29 mouse cellular contexts compared by ENCODE assay signal in the genomic region with DNA sequence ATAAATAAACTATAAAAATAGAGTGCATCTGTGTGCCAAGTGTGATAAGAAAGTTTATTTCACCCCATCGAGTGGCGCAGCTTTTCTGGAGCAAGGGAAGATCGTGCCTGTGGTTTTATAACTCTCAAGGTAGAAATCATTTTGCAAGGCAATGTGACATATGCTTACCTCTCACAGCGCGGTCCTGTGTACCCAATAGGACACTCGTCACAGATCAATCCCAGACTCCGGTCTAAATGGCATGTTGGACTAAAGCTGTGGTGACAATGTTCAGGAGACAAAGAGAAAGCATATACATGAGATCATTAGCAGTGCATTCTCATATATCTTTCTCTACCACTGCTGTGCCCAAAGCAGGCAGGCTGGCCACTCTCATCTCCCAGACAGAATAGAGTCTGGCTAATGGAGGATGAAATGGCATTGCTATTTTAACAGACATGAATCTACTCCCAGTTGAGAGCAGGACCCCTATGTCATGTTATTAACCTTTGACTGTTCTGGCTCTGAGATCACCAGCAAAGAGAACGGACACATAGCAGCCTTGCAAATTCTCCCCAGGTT.
DNase-seq lines count a peak whose midpoint lies in the region; ATAC-seq and TF ChIP-seq lines count a peak whose summit lies in the region.
"Had no signal": no experiment of that assay in that cellular context is flagged by ENCODE, and none has a peak within 500 bp of the region (broad histone marks: within the 10 kb centered on the region; RNA-seq: fewer than 3 reads in every experiment).

No protein-coding gene starts in this region.

- no peaks in the 10 kb centered on the region for H3K9me3 ChIP-seq in hindbrain, embryonic 12.5 days (replicated peaks)
- H3K9me3 ChIP-seq in hindbrain, postnatal 0 days (ENCODE audit: low read length), result no peaks in the 10 kb centered on the region
- no peaks in the 10 kb centered on the region for H3K9me3 ChIP-seq in hindbrain, embryonic 14.5 days (ENCODE audit: control insufficient read depth, low read length)
- no peaks in the 10 kb centered on the region for H3K9me3 ChIP-seq in neural tube, embryonic 14.5 days (ENCODE audit: control insufficient read depth, low read length)
- H3K9me3 ChIP-seq: embryonic facial prominence, embryonic 13.5 days; forebrain, embryonic 10.5 days; forebrain, embryonic 15.5 days; heart, embryonic 13.5 days; hindbrain, embryonic 15.5 days had no signal

- H3K27me3 ChIP-seq in hindbrain, embryonic 12.5 days, result no peaks in the 10 kb centered on the region
- no peaks in the 10 kb centered on the region for H3K27me3 ChIP-seq in hindbrain, postnatal 0 days (ENCODE audit: insufficient read depth, low read length)
- H3K27me3 ChIP-seq in hindbrain, embryonic 14.5 days (ENCODE audit: control insufficient read depth, insufficient read depth, low read length), result no peaks in the 10 kb centered on the region
- H3K27me3 ChIP-seq in neural tube, embryonic 14.5 days (ENCODE audit: control insufficient read depth, insufficient read depth, low read length), result no peaks in the 10 kb centered on the region
- H3K27me3 ChIP-seq: CH12.LX; embryonic facial prominence, embryonic 13.5 days; forebrain, embryonic 15.5 days; heart, embryonic 13.5 days; hindbrain, embryonic 15.5 days had no signal

- H3K4me2 ChIP-seq in hindbrain, embryonic 12.5 days (replicated peaks), result no peak overlapping the region
- no peak overlapping the region for H3K4me2 ChIP-seq in hindbrain, postnatal 0 days (ENCODE audit: low read depth, low read length)
- no peak overlapping the region for H3K4me2 ChIP-seq in hindbrain, embryonic 14.5 days (replicated peaks)
- no peak overlapping the region for H3K4me2 ChIP-seq in neural tube, embryonic 14.5 days (ENCODE audit: low read depth, low read length)
- H3K4me2 ChIP-seq: embryonic facial prominence, embryonic 13.5 days; forebrain, embryonic 15.5 days; heart, embryonic 13.5 days; hindbrain, embryonic 15.5 days; midbrain, embryonic 11.5 days had no signal

- H3K4me3 ChIP-seq in hindbrain, embryonic 12.5 days, result no peak overlapping the region
- H3K4me3 ChIP-seq in hindbrain, postnatal 0 days (ENCODE audit: low read length), result no peak overlapping the region
- no peak overlapping the region for H3K4me3 ChIP-seq in hindbrain, embryonic 14.5 days (replicated peaks; ENCODE audit: low read length)
- no peak overlapping the region for H3K4me3 ChIP-seq in neural tube, embryonic 14.5 days (ENCODE audit: low read depth, low read length)
- H3K4me3 ChIP-seq: embryonic facial prominence, embryonic 13.5 days; forebrain, embryonic 10.5 days; forebrain, embryonic 15.5 days; heart, embryonic 13.5 days; hindbrain, embryonic 15.5 days had no signal

- no peak for TF ChIP-seq CTCF in hindbrain, postnatal 0 days (IDR thresholded peaks at IDR 0.05; ENCODE audit: low read depth)

- H3K9ac ChIP-seq in hindbrain, embryonic 12.5 days, result no peak overlapping the region
- H3K9ac ChIP-seq in hindbrain, postnatal 0 days (replicated peaks; ENCODE audit: low read length), result no peak overlapping the region
- H3K9ac ChIP-seq in hindbrain, embryonic 14.5 days, result no peak overlapping the region
- H3K9ac ChIP-seq in neural tube, embryonic 14.5 days (replicated peaks; ENCODE audit: low read depth, low read length), result no peak overlapping the region
- H3K9ac ChIP-seq: embryonic facial prominence, embryonic 13.5 days; forebrain, embryonic 15.5 days; heart, embryonic 13.5 days; hindbrain, embryonic 15.5 days; liver, embryonic 14.5 days had no signal

- peak; percentile 59; the same call in 1 of the 2 replicates for ATAC-seq in frontal cortex, adult (ENCODE audit: low TSS enrichment)
- ATAC-seq in hindbrain, embryonic 12.5 days (ENCODE audit: low FRiP score), result no peak
- ATAC-seq in hindbrain, postnatal 0 days, result no peak
- ATAC-seq in hindbrain, embryonic 14.5 days (ENCODE audit: low FRiP score), result peak; percentile 34; the same call in 1 of the 2 replicates
- peak; percentile 71; the same call in 1 of the 2 replicates for ATAC-seq in neural tube, embryonic 14.5 days (ENCODE audit: low read depth)
- ATAC-seq: forebrain, embryonic 15.5 days; intestine, postnatal 0 days; midbrain, embryonic 16.5 days had no signal

- 0 out of 2 replicates have a peak overlapping the region, but pooled peaks have one; percentile 4 for H3K27ac ChIP-seq in hindbrain, embryonic 12.5 days
- H3K27ac ChIP-seq in hindbrain, postnatal 0 days, result no peak overlapping the region
- H3K27ac ChIP-seq in hindbrain, embryonic 14.5 days, result no peak overlapping the region
- H3K27ac ChIP-seq in neural tube, embryonic 14.5 days (ENCODE audit: low read depth, low read length), result no peak overlapping the region
- H3K27ac ChIP-seq: embryonic facial prominence, embryonic 13.5 days; forebrain, embryonic 10.5 days; forebrain, embryonic 15.5 days; heart, embryonic 13.5 days; hindbrain, embryonic 15.5 days; liver, embryonic 14.5 days; stomach, postnatal 0 days had no signal

- H3K4me1 ChIP-seq in hindbrain, embryonic 12.5 days, result no peaks in the 10 kb centered on the region
- H3K4me1 ChIP-seq in hindbrain, postnatal 0 days (ENCODE audit: insufficient read depth, low read length), result no peaks in the 10 kb centered on the region
- 0 out of 2 replicates have a peak, but pooled peaks cover 7% of the 10 kb centered on the region for H3K4me1 ChIP-seq in hindbrain, embryonic 14.5 days (replicated peaks; ENCODE audit: control insufficient read depth, insufficient read depth, low read length)
- H3K4me1 ChIP-seq in neural tube, embryonic 14.5 days (ENCODE audit: control insufficient read depth, insufficient read depth, low read length), result peaks cover 4% of the 10 kb centered on the region; the same call in 1 of the 2 replicates
- H3K4me1 ChIP-seq: embryonic facial prominence, embryonic 13.5 days; forebrain, embryonic 10.5 days; forebrain, embryonic 15.5 days; heart, embryonic 13.5 days had no signal

- 74% methylated on average over 8 of the region's 8 CpGs for WGBS in hindbrain, embryonic 12.5 days
- WGBS in hindbrain, postnatal 0 days, result 76% methylated on average over 8 of the region's 8 CpGs
- 63% methylated on average over 8 of the region's 8 CpGs for WGBS in hindbrain, embryonic 14.5 days
- WGBS in neural tube, embryonic 14.5 days, result 37% methylated on average over 8 of the region's 8 CpGs

- no peak for DNase-seq in frontal cortex, postnatal 36 days (ENCODE audit: low spot score in 2 of 2)
- DNase-seq in hindbrain, postnatal 0 days (ENCODE audit: low spot score), result no peak
- no peak for DNase-seq in hindbrain, embryonic 14.5 days (ENCODE audit: low spot score)
- DNase-seq in Muller cell, postnatal 12 days (ENCODE audit: inconsistent ontology term), result no peak
- DNase-seq in adrenal gland, postnatal 14 days, result no peak
- DNase-seq: adrenal gland, postnatal 25 days; cerebellum, adult 11-12 months; cerebellum, adult 9-11 months; gastrocnemius, postnatal 25 days; kidney, postnatal 25 days; liver; lung, adult 2 months; right cerebral cortex, postnatal 4 days; thymus, adult 2 months; thymus, postnatal 36 days had no signal

- H3K36me3 ChIP-seq in hindbrain, embryonic 12.5 days, result no peaks in the 10 kb centered on the region
- H3K36me3 ChIP-seq in hindbrain, postnatal 0 days (ENCODE audit: insufficient read depth, low read length), result no peaks in the 10 kb centered on the region
- H3K36me3 ChIP-seq in hindbrain, embryonic 14.5 days (replicated peaks; ENCODE audit: control insufficient read depth, insufficient read depth), result no peaks in the 10 kb centered on the region
- no peaks in the 10 kb centered on the region for H3K36me3 ChIP-seq in neural tube, embryonic 14.5 days (ENCODE audit: control insufficient read depth, insufficient read depth, low read length)
- H3K36me3 ChIP-seq: embryonic facial prominence, embryonic 13.5 days; forebrain, embryonic 10.5 days; forebrain, embryonic 15.5 days; heart, embryonic 13.5 days; hindbrain, embryonic 15.5 days had no signal

Comparison
In these comparisons a context has a peak if more than half of its experiments do, and no peak if none do; other contexts are left out.
1. ATAC-seq: peak in frontal cortex, adult (single experiment), hindbrain, embryonic 14.5 days (single experiment) and neural tube, embryonic 14.5 days (single experiment); none in hindbrain, embryonic 12.5 days (single experiment) and hindbrain, postnatal 0 days (single experiment).